Comparison of ENCODE assay signal across 18 mouse cellular contexts in genomic region chr10:22921035-22921965, GRCm38 (mm10).
A peak's percentile ranks its signal among the peaks of the same experiment; 100 is the strongest.
DNase-seq lines count a peak whose midpoint lies in the region; ATAC-seq and TF ChIP-seq lines count a peak whose summit lies in the region.
"Had no signal": no experiment of that assay in that cellular context is flagged by ENCODE, and none has a peak within 500 bp of the region (broad histone marks: within the 10 kb centered on the region; RNA-seq: fewer than 3 reads in every experiment).

No protein-coding gene starts in this region.

- TF ChIP-seq CTCF in kidney, postnatal 0 days (IDR thresholded peaks at IDR 0.05; ENCODE audit: low read depth) = no peak

- H3K9ac ChIP-seq in heart, embryonic 16.5 days (ENCODE audit: low read length) = no peak overlapping the region
- H3K9ac ChIP-seq in kidney, postnatal 0 days (ENCODE audit: low read depth, low read length) = no peak overlapping the region
- H3K9ac ChIP-seq in stomach, embryonic 16.5 days (ENCODE audit: low read length) = no peak overlapping the region
- H3K9ac ChIP-seq: midbrain, embryonic 15.5 days had no signal

- peak overlapping the region; percentile 64 for H3K27ac ChIP-seq in heart, embryonic 16.5 days (ENCODE audit: low read length)
- peak overlapping the region; percentile 86 for H3K27ac ChIP-seq in kidney, postnatal 0 days
- H3K27ac ChIP-seq in stomach, embryonic 16.5 days (ENCODE audit: low read length) = peak overlapping the region; percentile 50; the same call in 1 of the 2 replicates
- H3K27ac ChIP-seq: left cerebral cortex, adult 2 months; midbrain, embryonic 15.5 days had no signal

- no peaks in the 10 kb centered on the region for H3K4me1 ChIP-seq in heart, embryonic 16.5 days (ENCODE audit: control insufficient read depth, insufficient read depth, low read length)
- H3K4me1 ChIP-seq in kidney, postnatal 0 days (replicated peaks; ENCODE audit: insufficient read depth, low read length) = 0 out of 2 replicates have a peak, but pooled peaks cover 5% of the 10 kb centered on the region
- peaks cover 12% of the 10 kb centered on the region; the same call in 1 of the 2 replicates for H3K4me1 ChIP-seq in stomach, embryonic 16.5 days (ENCODE audit: control insufficient read depth, insufficient read depth, low read length)
- H3K4me1 ChIP-seq: midbrain, embryonic 15.5 days had no signal

- H3K9me3 ChIP-seq in heart, embryonic 16.5 days (replicated peaks; ENCODE audit: control insufficient read depth, low read length) = no peaks in the 10 kb centered on the region
- H3K9me3 ChIP-seq in kidney, postnatal 0 days (replicated peaks; ENCODE audit: low read length) = no peaks in the 10 kb centered on the region
- no peaks in the 10 kb centered on the region for H3K9me3 ChIP-seq in stomach, embryonic 16.5 days (replicated peaks; ENCODE audit: control insufficient read depth, low read length)
- H3K9me3 ChIP-seq: midbrain, embryonic 15.5 days had no signal

- intact Hi-C loops in heart, postnatal 25 days (cut with DNase I) = no loop called here

- no peak overlapping the region for H3K4me3 ChIP-seq in heart, embryonic 16.5 days (ENCODE audit: low read length)
- no peak overlapping the region for H3K4me3 ChIP-seq in kidney, postnatal 0 days (replicated peaks; ENCODE audit: low read depth, low read length)
- no peak overlapping the region for H3K4me3 ChIP-seq in stomach, embryonic 16.5 days (replicated peaks; ENCODE audit: low read length)
- H3K4me3 ChIP-seq: left cerebral cortex, adult 2 months; midbrain, embryonic 15.5 days; myocyte had no signal

- H3K27me3 ChIP-seq in heart, embryonic 16.5 days (ENCODE audit: control insufficient read depth, insufficient read depth, low read length) = no peaks in the 10 kb centered on the region
- H3K27me3 ChIP-seq in kidney, postnatal 0 days (ENCODE audit: insufficient read depth, low read length) = no peaks in the 10 kb centered on the region
- H3K27me3 ChIP-seq in stomach, embryonic 16.5 days (ENCODE audit: control insufficient read depth, insufficient read depth, low read length) = no peaks in the 10 kb centered on the region
- H3K27me3 ChIP-seq: midbrain, embryonic 15.5 days had no signal

- ATAC-seq in heart, embryonic 16.5 days (replicated peaks; ENCODE audit: extremely low read depth, insufficient read depth, low FRiP score) = no peak
- ATAC-seq in kidney, postnatal 0 days (replicated peaks; ENCODE audit: low FRiP score, low read depth) = peak; percentile 74; the same call in 1 of the 2 replicates
- ATAC-seq in stomach, embryonic 16.5 days (ENCODE audit: insufficient read depth, low FRiP score) = no peak
- ATAC-seq: hindbrain, embryonic 16.5 days; midbrain, embryonic 15.5 days had no signal

- no peak for DNase-seq in heart, postnatal 25 days (ENCODE audit: low spot score)
- DNase-seq in kidney, postnatal 0 days (ENCODE audit: low spot score) = peak; percentile 90
- no peak for DNase-seq in kidney, postnatal 10 days
- DNase-seq in retina, embryonic 14.5 days (ENCODE audit: low spot score) = peak; percentile 19
- DNase-seq in retina, postnatal 1 day = no peak
- no peak for DNase-seq in thymus, postnatal 36 days
- DNase-seq: adrenal gland, adult 2 months; cerebellum, adult 8-10 months; layer of hippocampus, adult 9-11 months; left cerebral cortex, postnatal 4 days; liver; thymus, adult 18-20 months had no signal

- 54% methylated on average over 11 of the region's 11 CpGs for WGBS in heart, embryonic 16.5 days
- WGBS in kidney, postnatal 0 days = 34% methylated on average over 11 of the region's 11 CpGs
- WGBS in stomach, embryonic 16.5 days = 52% methylated on average over 11 of the region's 11 CpGs

- no peaks in the 10 kb centered on the region for H3K36me3 ChIP-seq in heart, embryonic 16.5 days (ENCODE audit: control insufficient read depth, insufficient read depth)
- no peaks in the 10 kb centered on the region for H3K36me3 ChIP-seq in kidney, postnatal 0 days (ENCODE audit: insufficient read depth, low read length)
- no peaks in the 10 kb centered on the region for H3K36me3 ChIP-seq in stomach, embryonic 16.5 days (ENCODE audit: control insufficient read depth, insufficient read depth, low read length)
- H3K36me3 ChIP-seq: midbrain, embryonic 15.5 days had no signal

- H3K4me2 ChIP-seq in heart, embryonic 16.5 days (ENCODE audit: low read depth, low read length) = no peak overlapping the region
- H3K4me2 ChIP-seq in kidney, postnatal 0 days (ENCODE audit: low read length) = peak overlapping the region; percentile 31; the same call in 1 of the 2 replicates
- H3K4me2 ChIP-seq in stomach, embryonic 16.5 days (ENCODE audit: low read depth, low read length) = no peak overlapping the region
- H3K4me2 ChIP-seq: midbrain, embryonic 15.5 days had no signal

Comparison
In these comparisons a context has a peak if more than half of its experiments do, and no peak if none do; other contexts are left out.
1. DNase-seq: peak in kidney, postnatal 0 days (single experiment) and retina, embryonic 14.5 days (single experiment); none in heart, postnatal 25 days (single experiment), kidney, postnatal 10 days (single experiment), retina, postnatal 1 day (single experiment) and thymus, postnatal 36 days (0 of 2).
2. Peak in every context shown above with its lines, with median percentiles within 50 percentile points of each other: H3K27ac ChIP-seq.